Mouse (Mus musculus): Measurements from ENCODE around the gene Pi16.

DNA sequence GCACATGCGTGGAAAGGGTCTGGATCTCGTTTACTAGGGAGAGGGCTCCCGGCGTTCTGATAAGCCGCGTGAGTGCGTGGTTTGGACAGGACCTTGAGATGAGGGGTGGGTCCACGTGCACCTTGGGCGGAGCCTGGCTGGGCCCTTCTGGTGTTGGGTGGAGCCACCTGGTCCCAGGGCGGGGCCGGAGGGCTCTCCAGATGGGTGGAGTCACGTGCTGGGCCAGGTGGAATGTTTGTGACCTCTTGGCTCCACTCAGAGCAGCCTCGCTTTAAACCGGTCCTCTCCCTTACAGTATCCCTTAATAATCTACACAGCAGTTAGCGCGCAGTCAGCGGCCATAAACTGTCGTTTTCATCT is 5.1 kb downstream of the Pi16 start:
- TF ChIP-seq POLR2A (IDR thresholded peaks at IDR 0.05; ENCODE audit: low read depth, low read length) (no peak), CTCF (IDR thresholded peaks at IDR 0.05; ENCODE audit: extremely low read depth, insufficient read depth, insufficient read length, insufficient replicate concordance) (no peak)
